Mouse (Mus musculus): ENCODE measurements at regions not wholly inside any gene's neighbourhood (a gene's known extent, or its start where the extent isn't known, plus 50 kb on each side); places are given as distances from the start of the nearest gene placed in this dataset.

DNA sequence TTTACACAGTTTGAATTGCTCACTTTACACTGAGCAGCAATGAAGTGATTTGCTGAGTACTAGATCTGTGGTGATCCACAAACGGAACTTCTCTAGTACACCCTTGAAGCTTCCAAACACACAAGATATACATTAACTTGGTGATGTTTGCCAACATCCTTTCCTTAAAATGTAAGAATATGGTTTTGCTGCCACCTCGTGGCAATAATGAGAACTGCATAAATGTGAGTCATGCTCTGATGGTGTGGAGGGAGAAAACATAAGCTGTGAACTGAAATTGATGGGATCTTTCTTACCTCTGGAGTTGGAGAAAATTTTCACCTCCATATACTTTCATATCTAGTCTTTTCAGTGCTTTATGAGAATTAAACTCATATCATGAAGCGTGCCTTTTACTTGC is 51.6 kb downstream of the Bex3 start:
- peak; percentile 51 for ATAC-seq

DNA sequence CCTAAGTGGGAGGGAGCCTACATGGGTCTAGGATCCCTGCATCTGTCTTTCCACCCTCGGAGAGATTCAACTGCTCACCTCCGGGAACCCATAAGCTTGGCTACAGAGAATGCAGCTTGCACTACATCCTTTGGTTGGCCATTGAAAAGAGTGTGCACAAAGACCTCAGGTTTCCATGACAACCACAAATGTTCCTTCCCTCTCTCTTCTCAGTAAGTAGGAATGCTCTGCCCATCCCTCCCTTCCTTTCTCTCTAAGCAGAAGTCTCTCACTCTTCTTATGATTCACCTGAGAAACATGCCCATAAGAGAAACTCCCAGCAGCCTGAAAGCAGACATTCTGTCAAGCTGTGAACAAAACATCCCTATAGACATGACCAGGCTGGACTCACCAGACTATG is 95.8 kb downstream of the Bex3 start:
- no peak for ATAC-seq

All from CD4-positive, CD25-positive, alpha-beta regulatory T cell, adult 4 months (primary cell).